ENCODE assay signal across 20 mouse cellular contexts in genomic region chr2:125789265-125789664, GRCm38 (mm10). TPM values are rescaled to one million over a fixed set of nuclear protein-coding genes. Genes with fewer than 3 reads are reported as not detected.
A peak's percentile ranks its signal among the peaks of the same experiment; 100 is the strongest.
DNase-seq lines count a peak whose midpoint lies in the region; ATAC-seq and TF ChIP-seq lines count a peak whose summit lies in the region.
"Had no signal": no experiment of that assay in that cellular context is flagged by ENCODE, and none has a peak within 500 bp of the region (broad histone marks: within the 10 kb centered on the region; RNA-seq: fewer than 3 reads in every experiment).

No protein-coding gene starts in this region.

- H3K4me2 ChIP-seq in intestine, postnatal 0 days (replicated peaks; ENCODE audit: low read depth), result no peak overlapping the region
- H3K4me2 ChIP-seq: forebrain, embryonic 15.5 days; hindbrain, embryonic 13.5 days had no signal

- TF ChIP-seq POLR2A in bone marrow macrophage, adult 2 months (IDR thresholded peaks at IDR 0.05; ENCODE audit: borderline replicate concordance, low read depth, low read length), result no peak

- no peak overlapping the region for H3K9ac ChIP-seq in intestine, postnatal 0 days (ENCODE audit: low read depth, low read length)
- H3K9ac ChIP-seq: forebrain, embryonic 15.5 days; hindbrain, embryonic 13.5 days had no signal

- intact Hi-C loops in heart, postnatal 14 days (cut with DNase I), result no loop called here

- peak; percentile 81 for DNase-seq in heart, adult 11 months
- no peak for DNase-seq in heart, postnatal 14 days
- no peak for DNase-seq in adrenal gland, adult 2 months
- no peak for DNase-seq in testis, postnatal 10 days (ENCODE audit: low spot score)
- DNase-seq in lung, postnatal 25 days (ENCODE audit: low spot score), result no peak
- DNase-seq: adrenal gland, postnatal 25 days; cerebellum, adult 2 months; cerebellum, postnatal 10 days; gastrocnemius, postnatal 36 days; heart, adult 18-20 months; heart, postnatal 10 days had no signal

- no peaks in the 10 kb centered on the region for H3K9me3 ChIP-seq in intestine, postnatal 0 days (ENCODE audit: control insufficient read depth)
- H3K9me3 ChIP-seq: forebrain, embryonic 15.5 days; heart, embryonic 10.5 days; hindbrain, embryonic 13.5 days had no signal

- TF ChIP-seq CTCF in bone marrow macrophage, adult 2 months (IDR thresholded peaks at IDR 0.05; ENCODE audit: low read depth, low read length), result no peak
- TF ChIP-seq CTCF in intestine, postnatal 0 days (IDR thresholded peaks at IDR 0.05; ENCODE audit: low read depth), result no peak

- 63% methylated on average over 5 of the region's 5 CpGs for WGBS in intestine, postnatal 0 days

- peaks cover 47% of the 10 kb centered on the region for H3K4me1 ChIP-seq in bone marrow macrophage, adult 2 months (ENCODE audit: control insufficient read depth, insufficient read depth, low read length)
- no peaks in the 10 kb centered on the region for H3K4me1 ChIP-seq in intestine, postnatal 0 days (replicated peaks; ENCODE audit: control insufficient read depth, insufficient read depth, low read length)
- H3K4me1 ChIP-seq: forebrain, embryonic 15.5 days; hindbrain, embryonic 13.5 days had no signal

- ATAC-seq in intestine, postnatal 0 days, result 0 out of 2 replicates have a peak, but pooled peaks have one; percentile 4
- ATAC-seq: activated CD4-positive, CD25-positive, alpha-beta regulatory T cell, adult 4 months; forebrain, embryonic 15.5 days; Patski had no signal

- H3K4me3 ChIP-seq in bone marrow macrophage, adult 2 months (ENCODE audit: insufficient read depth, low read length), result no peak overlapping the region
- no peak overlapping the region for H3K4me3 ChIP-seq in intestine, postnatal 0 days (ENCODE audit: low read depth, low read length)
- H3K4me3 ChIP-seq: erythroblast, embryonic 14.5 days; forebrain, embryonic 15.5 days; heart, embryonic 10.5 days; hindbrain, embryonic 13.5 days had no signal

- no peaks in the 10 kb centered on the region for H3K36me3 ChIP-seq in intestine, postnatal 0 days (ENCODE audit: control insufficient read depth, insufficient read depth)
- H3K36me3 ChIP-seq: forebrain, embryonic 15.5 days; heart, embryonic 10.5 days; hindbrain, embryonic 13.5 days had no signal

- H3K27me3 ChIP-seq in intestine, postnatal 0 days (replicated peaks; ENCODE audit: control insufficient read depth, insufficient read depth, low read length), result no peaks in the 10 kb centered on the region
- H3K27me3 ChIP-seq: CH12.LX; forebrain, embryonic 15.5 days; Patski had no signal

- H3K27ac ChIP-seq in bone marrow macrophage, adult 2 months (ENCODE audit: insufficient read depth, low read depth, low read length), result peak overlapping the region; percentile 42; the same call in 1 of the 2 replicates
- H3K27ac ChIP-seq in intestine, postnatal 0 days (ENCODE audit: low read depth, low read length), result peak overlapping the region; percentile 70
- H3K27ac ChIP-seq: forebrain, embryonic 15.5 days; heart, embryonic 10.5 days; hindbrain, embryonic 13.5 days had no signal

RNA-seq across cellular contexts. Expression of gene Secisbp2l, which starts 6.6 kb away (rescaled TPM):
- 10 to 100 TPM; 30.3 to 32.8 TPM for total RNA-seq in heart, postnatal 14 days (2021)
- 57.0 and 59.0 TPM in 2 replicates for polyA plus RNA-seq in bone marrow macrophage, adult 2 months (2012; ENCODE audit: insufficient read depth, insufficient read length, missing spikeins)
- polyA plus RNA-seq in intestine, postnatal 0 days (2015; fragmentation: Nextera tagmentation; extraction: Ambion mirVana), result 14.4 and 16.7 TPM in 2 replicates
- 10 to 100 TPM; 55.2 to 56.7 TPM for total RNA-seq in adrenal gland, adult 2 months (2021)
- polyA plus RNA-seq in adrenal gland, adult 2 months (2012; rRNA removed), result 8.8 and 13.3 TPM in 2 replicates
